Mouse (Mus musculus): ENCODE results near the gene Fam8a1.

DNA sequence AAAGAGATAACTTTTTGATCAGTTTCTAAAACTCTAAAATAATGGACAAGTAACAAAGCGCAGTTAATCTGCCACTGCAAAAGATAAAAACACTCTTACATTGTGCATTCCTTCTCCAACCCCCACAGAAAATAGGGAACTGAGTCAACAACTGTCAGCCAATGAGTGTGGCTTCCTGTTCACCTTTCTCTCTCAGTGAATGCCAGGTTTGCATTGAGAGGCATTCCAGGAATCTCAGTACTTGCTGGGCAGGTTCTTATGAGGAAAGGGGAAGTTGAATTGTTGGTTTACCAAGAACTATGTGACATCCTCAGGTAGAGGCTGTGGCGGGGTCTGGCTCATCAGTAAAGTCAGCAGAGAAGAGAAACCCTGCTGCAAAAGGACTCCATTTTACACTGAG, 27.5 kb downstream of the Fam8a1 start:
- TF ChIP-seq HCFC1 (IDR thresholded peaks at IDR 0.05; ENCODE audit: low read depth, low read length) (no peak), EP300 (IDR thresholded peaks at IDR 0.05; ENCODE audit: low read length) (no peak), ZKSCAN1 (IDR thresholded peaks at IDR 0.05; ENCODE audit: borderline replicate concordance, low read depth, low read length) (no peak), USF1 (IDR thresholded peaks at IDR 0.05; ENCODE audit: low read depth, low read length) (no peak), CTCF (conservative IDR thresholded peaks at IDR 0.05 in 1 of 2, IDR thresholded peaks at IDR 0.05 in 1 of 2; ENCODE audit: low read depth in 2 of 2, low read length in 2 of 2) (no peak)

Measured in CH12.LX (cell line).